Mouse (Mus musculus) embryonic fibroblast, embryonic 13.5 days (primary cell): ENCODE data around the gene Myo9a.

ENCODE experiments used
- CTCF ChIP-seq: IDR thresholded peaks from 2 replicates; pipeline ENCODE4 v1.5.1; 2011; ENCODE audit warnings: mild to moderate bottlenecking, control low read depth, low read length, moderate library complexity, borderline replicate concordance; ENCODE audit not compliant: insufficient read depth
- POLR2A ChIP-seq: IDR thresholded peaks from 2 replicates; pipeline ENCODE4 v1.6.1; 2011; ENCODE audit warnings: low read depth, mild to moderate bottlenecking, control low read depth, low read length, moderate library complexity

GRCm38 (mm10) chr9:59971263-59971662, 220.6 kb downstream of the Myo9a start:
- no peak for TF ChIP-seq CTCF
- no peak for TF ChIP-seq POLR2A
